Mouse (Mus musculus): ENCODE data around the gene Ice1.

DNA sequence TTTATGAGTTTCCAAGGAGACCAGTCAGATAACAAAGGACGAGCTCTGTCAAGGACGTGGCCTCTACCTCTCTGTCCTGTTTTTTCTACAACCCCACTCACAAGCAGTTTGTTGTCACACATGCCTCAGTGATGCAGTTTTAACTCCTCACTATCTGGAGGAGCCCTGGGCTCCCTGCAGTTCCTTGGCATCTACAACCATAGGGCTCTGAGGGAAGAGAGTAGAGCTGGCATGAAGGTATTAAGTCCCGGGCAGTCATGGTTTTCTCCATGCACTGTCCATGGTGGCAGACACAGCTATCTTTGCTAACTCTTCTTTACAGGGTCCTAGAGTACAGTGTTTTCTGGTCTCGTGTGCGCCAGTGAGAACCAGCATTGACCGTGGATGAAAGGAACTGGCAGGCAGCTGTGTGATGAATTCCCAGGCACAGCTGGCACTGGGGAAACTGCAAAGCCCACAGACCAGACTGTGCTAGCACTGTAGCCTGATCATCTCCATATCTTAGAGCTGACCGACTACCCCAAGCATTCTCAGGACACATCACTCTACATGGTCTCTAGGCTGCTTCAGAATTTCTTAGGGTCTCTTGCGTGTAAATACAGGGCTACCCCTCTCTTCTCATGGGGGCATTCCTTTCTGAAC, 127.9 kb downstream of the Ice1 start:
- TF ChIP-seq POLR2A (IDR thresholded peaks at IDR 0.05; ENCODE audit: insufficient read depth, low read depth, low read length) (no peak), EP300 (IDR thresholded peaks at IDR 0.05; ENCODE audit: insufficient read depth, low read depth, low read length) (no peak), CTCF (IDR thresholded peaks at IDR 0.05) (no peak)
